Mouse (Mus musculus) cortical plate, adult 2 months (tissue): ENCODE measurements around the gene Zfp362.

Source experiments
- CTCF ChIP-seq: fragments of 200-500 bp; IDR thresholded peaks from 2 replicates; pipeline ENCODE4 v1.5.1; 2011; ENCODE audit warnings: mild to moderate bottlenecking, control low read depth, low read length; ENCODE audit not compliant: insufficient read depth; ENCODE audit errors: extremely low read depth
- POLR2A ChIP-seq: fragments of 200-500 bp; IDR thresholded peaks from 2 replicates; pipeline ENCODE4 v1.6.1; 2011; ENCODE audit warnings: mild to moderate bottlenecking, low read length, control low read depth; ENCODE audit not compliant: insufficient read depth; ENCODE audit errors: extremely low read depth

DNA sequence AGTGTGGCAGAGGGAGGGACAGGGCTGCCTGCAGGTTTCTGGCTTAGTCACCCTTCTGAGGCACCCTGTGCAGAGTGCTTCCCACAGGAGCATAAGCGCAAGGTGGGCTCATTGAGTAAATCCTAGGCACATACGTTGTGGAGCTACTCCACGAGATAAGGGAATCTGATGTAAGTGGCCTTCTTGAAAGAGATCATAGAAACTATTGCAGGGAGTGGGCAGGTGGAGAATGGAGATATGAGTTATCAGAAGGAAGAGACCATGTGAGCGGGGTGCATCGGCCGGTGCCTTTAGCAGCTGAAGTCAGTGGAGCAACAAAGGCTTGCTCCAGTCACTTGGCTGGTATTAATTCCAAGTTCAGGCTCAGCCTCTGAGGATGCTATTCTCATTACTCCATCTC is 45.8 kb downstream of the Zfp362 start:
- TF ChIP-seq POLR2A, result no peak
- no peak for TF ChIP-seq CTCF
